Mouse (Mus musculus) liver, postnatal 0 days (tissue): ENCODE data around the gene Ago1.

Source experiments
- CTCF ChIP-seq: sonication (generic); IDR thresholded peaks from 2 replicates; pipeline ENCODE4 v1.5.1; 2016; ENCODE audit warnings: antibody characterized with exemption, low read depth
- EP300 ChIP-seq: IDR thresholded peaks from 2 replicates; pipeline ENCODE4 v1.6.1; 2016; ENCODE audit warnings: antibody characterized with exemption, low read depth, mild to moderate bottlenecking

- no peak for TF ChIP-seq CTCF
- TF ChIP-seq EP300: no peak
These were observed 16.7 kb upstream of the Ago1 start for GRCm38 (mm10) chr4:126485065-126485464.
